Mouse (Mus musculus): ENCODE results near the gene Xab2.

Gene Xab2

GRCm38 (mm10) chr8:3567641-3568371, 53.3 kb downstream of the Xab2 start, which contains the start of gene C330021F23Rik:
TSS of gene C330021F23Rik (plus strand) at chr8:3567990.
- in situ Hi-C loops (cut with MboI; ENCODE audit: low sequenced_read_pairs): no loop called here

Measured in CH12F3 (cell line).